Mouse (Mus musculus): ENCODE results near the gene Radil. TPM values are rescaled to one million over a fixed set of nuclear protein-coding genes. Genes with fewer than 3 reads are reported as not detected.
A peak's percentile ranks its signal among the peaks of the same experiment; 100 is the strongest.

Gene Radil
- polyA plus RNA-seq, 1 experiment, result 1.9 TPM

- Histone ChIP-seq H3K36me3 (replicated peaks; ENCODE audit: low read length) (peaks cover 92% of the 10 kb centered on the region), H3K4me1 (peaks cover 45% of the 10 kb centered on the region), H3K9me3 (no peaks in the 10 kb centered on the region), H3K4me3 (replicated peaks) (no peak overlapping the region), H3K27me3 (replicated peaks) (no peaks in the 10 kb centered on the region)
- TF ChIP-seq GATA1 (IDR thresholded peaks at IDR 0.05; ENCODE audit: borderline replicate concordance, low read length), result no peak
- TF ChIP-seq FLI1 (IDR thresholded peaks at IDR 0.05; ENCODE audit: low read length), result no peak
Observed at GRCm38 (mm10) chr5:142456318-142456717, 94.6 kb downstream of the Radil start.

- TF ChIP-seq GATA1 (IDR thresholded peaks at IDR 0.05; ENCODE audit: borderline replicate concordance, low read length), result no peak
- TF ChIP-seq FLI1 (IDR thresholded peaks at IDR 0.05; ENCODE audit: low read length), result no peak
- peaks cover 47% of the 10 kb centered on the region for H3K4me1 ChIP-seq
- H3K9me3 ChIP-seq, result no peaks in the 10 kb centered on the region
- H3K27me3 ChIP-seq (replicated peaks), result no peaks in the 10 kb centered on the region
- H3K4me3 ChIP-seq (replicated peaks), result peak overlapping the region; percentile 33
- H3K36me3 ChIP-seq (replicated peaks; ENCODE audit: low read length), result peaks cover 97% of the 10 kb centered on the region
Observed at GRCm38 (mm10) chr5:142453742-142454141, 97.2 kb downstream of the Radil start.

DNA sequence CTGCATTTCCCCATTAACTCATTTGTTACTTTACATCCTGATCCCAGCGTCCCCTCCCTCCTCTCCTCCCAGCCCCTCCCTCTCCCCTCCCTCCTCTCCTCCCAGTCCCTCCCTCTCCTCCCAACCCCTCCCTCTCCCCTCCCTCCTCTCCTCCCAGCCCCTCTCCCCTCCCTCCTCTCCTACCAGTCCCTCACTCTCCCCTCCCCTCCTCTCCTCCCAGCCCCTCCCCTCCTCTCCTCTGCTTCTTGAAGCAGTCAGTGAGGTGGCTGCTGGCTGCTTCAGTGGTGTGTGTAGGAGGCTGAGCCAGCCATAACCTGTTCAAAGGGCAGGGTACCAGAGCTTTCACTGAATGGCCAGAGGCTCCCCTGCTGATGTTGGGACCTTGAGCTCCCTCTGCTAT, 99.1 kb downstream of the Radil start:
- peaks cover 48% of the 10 kb centered on the region for H3K4me1 ChIP-seq
- no peak overlapping the region for H3K4me3 ChIP-seq (replicated peaks)
- H3K36me3 ChIP-seq (replicated peaks; ENCODE audit: low read length), result peaks cover 87% of the 10 kb centered on the region
- no peaks in the 10 kb centered on the region for H3K9me3 ChIP-seq
- TF ChIP-seq FLI1 (IDR thresholded peaks at IDR 0.05; ENCODE audit: low read length) (no peak), GATA1 (IDR thresholded peaks at IDR 0.05; ENCODE audit: borderline replicate concordance, low read length) (no peak)
- no peaks in the 10 kb centered on the region for H3K27me3 ChIP-seq (replicated peaks)

GRCm38 (mm10) chr5:142450846-142451245, 100.1 kb downstream of the Radil start:
- Histone ChIP-seq H3K4me1 (peaks cover 51% of the 10 kb centered on the region), H3K4me3 (replicated peaks) (no peak overlapping the region), H3K36me3 (replicated peaks; ENCODE audit: low read length) (peaks cover 81% of the 10 kb centered on the region), H3K9me3 (no peaks in the 10 kb centered on the region), H3K27me3 (replicated peaks) (no peaks in the 10 kb centered on the region)
- no peak for TF ChIP-seq GATA1 (IDR thresholded peaks at IDR 0.05; ENCODE audit: borderline replicate concordance, low read length)
- TF ChIP-seq FLI1 (IDR thresholded peaks at IDR 0.05; ENCODE audit: low read length), result no peak

- H3K36me3 ChIP-seq (replicated peaks; ENCODE audit: low read length), result peaks cover 63% of the 10 kb centered on the region
- H3K4me1 ChIP-seq, result peaks cover 67% of the 10 kb centered on the region
- H3K27me3 ChIP-seq (replicated peaks), result no peaks in the 10 kb centered on the region
- no peaks in the 10 kb centered on the region for H3K9me3 ChIP-seq
- no peak overlapping the region for H3K4me3 ChIP-seq (replicated peaks)
- TF ChIP-seq FLI1 (IDR thresholded peaks at IDR 0.05; ENCODE audit: low read length), result no peak
- TF ChIP-seq GATA1 (IDR thresholded peaks at IDR 0.05; ENCODE audit: borderline replicate concordance, low read length), result no peak
Observed at GRCm38 (mm10) chr5:142448623-142449022, 102.3 kb downstream of the Radil start.

DNA sequence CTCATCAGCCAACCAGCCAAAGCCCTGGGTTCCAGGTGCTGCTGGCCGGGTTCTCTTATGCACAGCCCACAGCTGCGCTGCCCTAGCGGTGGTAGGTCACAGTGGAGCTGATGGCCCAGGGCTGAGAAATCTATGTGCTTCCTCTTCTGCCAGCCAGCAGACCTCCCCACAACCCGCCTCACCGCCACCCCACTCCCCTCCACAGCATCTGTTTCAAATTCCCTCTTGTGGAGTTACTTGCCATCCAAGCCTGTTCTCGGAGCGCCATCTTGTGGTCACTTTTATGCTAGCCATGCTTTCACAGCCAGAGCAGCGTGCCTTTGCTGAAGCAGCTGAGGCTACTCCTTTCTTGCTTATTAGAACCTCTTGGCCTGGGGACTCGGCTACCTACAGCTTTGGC, 102.8 kb downstream of the Radil start:
- Histone ChIP-seq H3K27me3 (replicated peaks) (no peaks in the 10 kb centered on the region), H3K9me3 (no peaks in the 10 kb centered on the region), H3K36me3 (replicated peaks; ENCODE audit: low read length) (peaks cover 57% of the 10 kb centered on the region), H3K4me3 (replicated peaks) (peak overlapping the region; percentile 65), H3K4me1 (peaks cover 73% of the 10 kb centered on the region)
- TF ChIP-seq FLI1 (IDR thresholded peaks at IDR 0.05; ENCODE audit: low read length) (no peak), GATA1 (IDR thresholded peaks at IDR 0.05; ENCODE audit: borderline replicate concordance, low read length) (no peak)

DNA sequence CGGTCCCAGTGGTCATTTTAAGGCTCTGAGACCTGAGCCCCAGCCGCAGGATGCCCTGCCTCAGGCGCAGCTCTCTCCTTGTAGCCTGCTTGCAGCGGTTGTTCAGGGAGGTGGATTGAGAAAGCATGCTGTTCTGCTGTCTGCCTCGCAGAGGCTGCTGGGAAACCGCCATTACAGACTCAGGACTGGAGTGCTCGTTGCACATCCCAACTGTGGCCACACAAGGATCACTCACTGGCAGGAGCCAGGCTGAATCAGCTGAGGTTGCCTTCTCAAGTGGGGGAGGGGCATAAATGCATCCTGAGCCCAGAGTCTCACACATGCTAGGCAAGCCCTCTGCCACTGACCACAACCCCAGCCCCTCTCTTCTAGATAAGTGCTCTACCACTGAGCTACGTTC, 105.2 kb downstream of the Radil start:
- H3K4me3 ChIP-seq (replicated peaks), result peak overlapping the region; percentile 47
- TF ChIP-seq GATA1 (IDR thresholded peaks at IDR 0.05; ENCODE audit: borderline replicate concordance, low read length), result no peak
- no peak for TF ChIP-seq FLI1 (IDR thresholded peaks at IDR 0.05; ENCODE audit: low read length)
- no peaks in the 10 kb centered on the region for H3K27me3 ChIP-seq (replicated peaks)
- no peaks in the 10 kb centered on the region for H3K9me3 ChIP-seq
- H3K36me3 ChIP-seq (replicated peaks; ENCODE audit: low read length), result peaks cover 36% of the 10 kb centered on the region
- H3K4me1 ChIP-seq, result peaks cover 81% of the 10 kb centered on the region

DNA sequence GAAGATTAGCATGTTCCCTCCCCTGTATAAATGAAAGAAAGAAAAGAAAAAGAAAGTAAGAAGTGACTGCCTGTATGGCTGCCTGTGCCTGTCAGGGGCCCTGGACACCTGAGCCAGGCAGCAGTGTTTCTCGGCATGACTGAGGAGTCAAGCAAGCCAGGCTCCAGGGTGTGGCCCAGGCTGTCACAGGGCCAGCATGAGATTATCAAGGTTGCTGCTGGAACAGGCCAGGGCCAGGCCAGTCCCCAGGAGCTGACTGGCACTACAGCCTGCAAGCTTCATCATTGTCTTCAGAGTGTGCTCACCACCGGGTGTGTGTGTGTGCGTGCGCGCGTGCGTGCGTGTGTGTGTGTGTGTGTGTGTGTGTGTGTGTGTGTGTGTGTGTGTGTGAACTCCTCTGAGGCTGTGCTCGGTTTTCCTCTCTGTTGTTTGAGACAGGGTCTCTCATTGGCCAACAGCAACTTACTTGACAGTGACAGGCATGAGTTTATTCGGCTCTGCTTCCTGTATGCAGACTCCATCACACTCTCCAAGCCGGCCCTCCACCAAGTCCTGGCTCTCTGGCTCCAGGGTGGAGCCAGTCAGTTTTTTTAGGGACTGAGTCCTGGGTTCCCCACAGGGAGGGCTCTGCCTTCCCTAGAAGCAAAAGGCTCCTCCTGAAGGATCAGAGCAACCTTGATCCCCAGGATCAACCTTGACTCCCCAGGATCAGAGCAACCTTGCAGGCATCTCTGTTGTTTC, 105.9 kb downstream of the Radil start:
- H3K27me3 ChIP-seq (replicated peaks), result no peaks in the 10 kb centered on the region
- H3K4me3 ChIP-seq (replicated peaks), result peak overlapping the region; percentile 53
- H3K9me3 ChIP-seq, result no peaks in the 10 kb centered on the region
- no peak for TF ChIP-seq FLI1 (IDR thresholded peaks at IDR 0.05; ENCODE audit: low read length)
- TF ChIP-seq GATA1 (IDR thresholded peaks at IDR 0.05; ENCODE audit: borderline replicate concordance, low read length), result no peak
- peaks cover 78% of the 10 kb centered on the region for H3K4me1 ChIP-seq
- peaks cover 28% of the 10 kb centered on the region for H3K36me3 ChIP-seq (replicated peaks; ENCODE audit: low read length)

DNA sequence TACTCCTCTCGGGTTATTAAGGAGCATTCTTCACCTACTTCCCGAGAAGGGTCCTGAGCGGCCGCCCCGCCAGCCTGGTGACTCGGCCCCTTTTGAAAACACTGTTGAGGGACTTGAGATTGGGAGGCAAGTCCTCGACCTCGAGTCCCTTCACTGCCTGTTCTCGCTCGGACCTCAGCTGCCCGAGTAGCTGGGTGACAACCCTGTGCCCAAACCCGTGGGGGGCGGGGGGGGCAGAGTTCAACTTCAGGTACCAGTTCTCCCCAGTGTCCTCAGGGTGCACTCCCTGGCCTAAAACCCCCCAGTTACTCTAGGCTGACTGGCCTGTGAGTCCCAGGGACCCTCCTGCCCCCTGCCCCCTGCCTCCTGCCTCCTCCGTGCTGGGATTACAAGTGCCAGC, 106.9 kb downstream of the Radil start:
- Histone ChIP-seq H3K4me3 (replicated peaks) (no peak overlapping the region), H3K27me3 (replicated peaks) (no peaks in the 10 kb centered on the region), H3K36me3 (replicated peaks; ENCODE audit: low read length) (peaks cover 23% of the 10 kb centered on the region), H3K9me3 (no peaks in the 10 kb centered on the region), H3K4me1 (peaks cover 88% of the 10 kb centered on the region)
- TF ChIP-seq FLI1 (IDR thresholded peaks at IDR 0.05; ENCODE audit: low read length), result no peak
- no peak for TF ChIP-seq GATA1 (IDR thresholded peaks at IDR 0.05; ENCODE audit: borderline replicate concordance, low read length)

DNA sequence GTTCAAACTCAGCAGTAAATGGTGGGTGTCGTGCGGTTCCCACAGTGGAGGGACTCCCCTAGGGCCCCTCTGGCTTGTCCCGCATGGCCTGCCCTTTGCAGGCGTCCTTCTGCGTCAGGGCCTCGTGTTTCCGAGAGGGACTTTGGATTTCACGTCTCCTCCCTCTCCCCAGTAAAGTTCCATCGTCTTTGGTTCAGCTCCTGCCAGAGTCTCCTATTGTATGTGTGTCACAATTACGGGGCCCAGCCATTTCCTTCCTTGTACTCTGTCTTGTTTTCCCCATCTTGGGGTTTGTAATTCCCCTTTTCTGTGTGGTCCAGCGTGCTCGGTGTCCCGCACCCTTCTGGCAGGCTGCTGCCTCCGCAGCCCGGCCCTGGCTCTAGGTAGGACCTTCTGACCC, 107.4 kb downstream of the Radil start:
- Histone ChIP-seq H3K36me3 (replicated peaks; ENCODE audit: low read length) (peaks cover 22% of the 10 kb centered on the region), H3K27me3 (replicated peaks) (no peaks in the 10 kb centered on the region), H3K9me3 (no peaks in the 10 kb centered on the region), H3K4me1 (peaks cover 91% of the 10 kb centered on the region), H3K4me3 (replicated peaks) (peak overlapping the region; percentile 21)
- TF ChIP-seq FLI1 (IDR thresholded peaks at IDR 0.05; ENCODE audit: low read length) (no peak), GATA1 (IDR thresholded peaks at IDR 0.05; ENCODE audit: borderline replicate concordance, low read length) (no peak)
